Mouse (Mus musculus): ENCODE results near the gene Arsb. TPM values are rescaled to one million over a fixed set of nuclear protein-coding genes. Genes with fewer than 3 reads are reported as not detected.

The Arsb gene
- polyA plus RNA-seq, 1 experiment from 2014 or later, result 23.3 TPM

DNA sequence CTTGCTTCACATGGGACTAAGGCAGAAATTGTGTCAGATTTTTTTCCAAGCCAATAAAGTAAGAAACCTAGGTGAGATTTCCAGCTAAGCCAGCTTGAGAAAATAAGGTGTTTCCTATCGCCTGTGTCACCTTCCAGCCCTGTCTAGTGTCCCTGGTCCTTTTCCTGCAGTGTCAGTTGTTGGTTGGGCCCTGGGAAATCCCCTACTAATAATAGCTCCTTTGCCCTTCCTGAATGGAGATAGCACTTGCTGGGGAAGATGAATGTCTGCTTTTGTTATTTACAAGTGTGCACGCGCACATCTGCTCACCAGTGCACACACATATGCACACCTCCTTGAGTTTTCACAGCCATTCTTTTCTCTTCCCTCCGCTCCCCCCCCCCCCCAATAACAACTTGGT is 217.8 kb downstream of the Arsb start:
- Histone ChIP-seq H3K36me3 (ENCODE audit: control insufficient read depth, insufficient read depth, low read length) (no peaks in the 10 kb centered on the region), H3K4me2 (ENCODE audit: low read depth, low read length) (no peak overlapping the region), H3K27ac (replicated peaks; ENCODE audit: low read depth, low read length) (0 out of 2 replicates have a peak overlapping the region, but pooled peaks have one; percentile 28), H3K9ac (ENCODE audit: low read depth, low read length) (no peak overlapping the region), H3K4me3 (ENCODE audit: low read depth, low read length) (no peak overlapping the region), H3K4me1 (ENCODE audit: control insufficient read depth, insufficient read depth, low read length) (no peaks in the 10 kb centered on the region), H3K27me3 (replicated peaks; ENCODE audit: control insufficient read depth, insufficient read depth, low read length) (no peaks in the 10 kb centered on the region), H3K9me3 (ENCODE audit: control insufficient read depth, low read length) (0 out of 2 replicates have a peak, but pooled peaks cover 3% of the 10 kb centered on the region)
- ATAC-seq (ENCODE audit: low read depth) (no peak), DNase-seq (ENCODE audit: low spot score) (no peak)
- WGBS, result 75% methylated on average over 3 of the region's 4 CpGs

- H3K9ac ChIP-seq (ENCODE audit: low read depth, low read length), result no peak overlapping the region
- WGBS, result 70% methylated on average over 11 of the region's 11 CpGs
- no peak for ATAC-seq (ENCODE audit: low read depth)
These were observed 218.5 kb downstream of the Arsb start for GRCm38 (mm10) chr13:93989736-93990611.

GRCm38 (mm10) chr13:93990841-93991240 is 219.4 kb downstream of the Arsb start:
- H3K36me3 ChIP-seq (ENCODE audit: control insufficient read depth, insufficient read depth, low read length), result no peaks in the 10 kb centered on the region
- no peak overlapping the region for H3K27ac ChIP-seq (replicated peaks; ENCODE audit: low read depth, low read length)
- H3K4me1 ChIP-seq (ENCODE audit: control insufficient read depth, insufficient read depth, low read length), result no peaks in the 10 kb centered on the region
- H3K4me3 ChIP-seq (ENCODE audit: low read depth, low read length), result no peak overlapping the region
- no peaks in the 10 kb centered on the region for H3K27me3 ChIP-seq (replicated peaks; ENCODE audit: control insufficient read depth, insufficient read depth, low read length)
- no peak overlapping the region for H3K9ac ChIP-seq (ENCODE audit: low read depth, low read length)
- H3K4me2 ChIP-seq (ENCODE audit: low read depth, low read length), result no peak overlapping the region
- 77% methylated on average over 3 of the region's 3 CpGs for WGBS
- ATAC-seq (ENCODE audit: low read depth) (no peak), DNase-seq (ENCODE audit: low spot score) (no peak)
- 0 out of 2 replicates have a peak, but pooled peaks cover 3% of the 10 kb centered on the region for H3K9me3 ChIP-seq (ENCODE audit: control insufficient read depth, low read length)

More at GRCm38 (mm10) chr13:93989736-93990611, 218.5 kb downstream of the Arsb start:
- no peak overlapping the region for H3K4me3 ChIP-seq (ENCODE audit: low read depth, low read length)
- H3K27ac ChIP-seq (replicated peaks; ENCODE audit: low read depth, low read length), result no peak overlapping the region
- H3K36me3 ChIP-seq (ENCODE audit: control insufficient read depth, insufficient read depth, low read length), result no peaks in the 10 kb centered on the region
- no peak for DNase-seq (ENCODE audit: low spot score)
- H3K4me2 ChIP-seq (ENCODE audit: low read depth, low read length), result no peak overlapping the region
- H3K4me1 ChIP-seq (ENCODE audit: control insufficient read depth, insufficient read depth, low read length), result no peaks in the 10 kb centered on the region
- H3K27me3 ChIP-seq (replicated peaks; ENCODE audit: control insufficient read depth, insufficient read depth, low read length), result no peaks in the 10 kb centered on the region
- 0 out of 2 replicates have a peak, but pooled peaks cover 3% of the 10 kb centered on the region for H3K9me3 ChIP-seq (ENCODE audit: control insufficient read depth, low read length)

GRCm38 (mm10) chr13:93992342-93992882 is 221.0 kb downstream of the Arsb start:
- Histone ChIP-seq H3K9me3 (ENCODE audit: control insufficient read depth, low read length) (0 out of 2 replicates have a peak, but pooled peaks cover 3% of the 10 kb centered on the region), H3K4me3 (ENCODE audit: low read depth, low read length) (no peak overlapping the region), H3K4me2 (ENCODE audit: low read depth, low read length) (no peak overlapping the region), H3K9ac (ENCODE audit: low read depth, low read length) (no peak overlapping the region), H3K4me1 (ENCODE audit: control insufficient read depth, insufficient read depth, low read length) (no peaks in the 10 kb centered on the region), H3K36me3 (ENCODE audit: control insufficient read depth, insufficient read depth, low read length) (no peaks in the 10 kb centered on the region), H3K27me3 (replicated peaks; ENCODE audit: control insufficient read depth, insufficient read depth, low read length) (no peaks in the 10 kb centered on the region), H3K27ac (replicated peaks; ENCODE audit: low read depth, low read length) (no peak overlapping the region)
- DNase-seq (ENCODE audit: low spot score) (no peak), ATAC-seq (ENCODE audit: low read depth) (no peak)
- WGBS, result 96% methylated on average over 5 of the region's 5 CpGs

Small RNA genes within 50 kb of the gene (microRNA-seq; reads per million reads assigned to microRNA genes)
- gene Gm25534 (ENCODE audit: borderline number of aligned reads), result not detected
- gene Mir5624 (ENCODE audit: borderline number of aligned reads), result not detected

Other genes with a start within 250 kb of the Arsb start
- gene Bhmt, start 133.7 kb upstream of the Arsb start, polyA plus RNA-seq (2014; fragmentation: Nextera tagmentation; extraction: Ambion mirVana), result 0.08 TPM in 1 of 2 replicates, not detected in the other
- gene Bhmt2, start 97.3 kb upstream of the Arsb start, polyA plus RNA-seq (2014; fragmentation: Nextera tagmentation; extraction: Ambion mirVana), result not detected in 2 replicates
- gene Dmgdh, start 97.2 kb upstream of the Arsb start, polyA plus RNA-seq (2014; fragmentation: Nextera tagmentation; extraction: Ambion mirVana), result 0.07 TPM in 2 replicates

Measured in embryonic facial prominence, embryonic 14.5 days (tissue).